Mouse (Mus musculus): ENCODE measurements at regions not wholly inside any gene's neighbourhood (a gene's known extent, or its start where the extent isn't known, plus 50 kb on each side); places are given as distances from the start of the nearest gene placed in this dataset.
"Not testable (repeated sequence)": the region's sequence is repeated elsewhere in the genome, so short reads cannot be mapped to it uniquely, and the experiment has no call there.

GRCm38 (mm10) chr8:51181626-51182025 lies 2329.9 kb upstream of the Aga start:
- H3K4me1 ChIP-seq; H3K27ac ChIP-seq; H3K4me3 ChIP-seq; ATAC-seq (replicated peaks); H3K4me2 ChIP-seq; H3K9me3 ChIP-seq; H3K27me3 ChIP-seq (replicated peaks); H3K36me3 ChIP-seq (replicated peaks); H3K9ac ChIP-seq: not testable (repeated sequence)
- 90% methylated on average over 3 of the region's 3 CpGs for WGBS

GRCm38 (mm10) chr8:51170123-51170522 lies 2326.4 kb upstream of the Tenm3 start:
- H3K4me1 ChIP-seq: no peaks in the 10 kb centered on the region
- 93% methylated on average over 1 of the region's 1 CpGs for WGBS
- H3K4me2 ChIP-seq: no peak overlapping the region
- H3K36me3 ChIP-seq (replicated peaks): no peaks in the 10 kb centered on the region
- no peak for ATAC-seq (replicated peaks)
- no peaks in the 10 kb centered on the region for H3K9me3 ChIP-seq
- no peak overlapping the region for H3K9ac ChIP-seq
- H3K27ac ChIP-seq: no peak overlapping the region
- H3K27me3 ChIP-seq (replicated peaks): no peaks in the 10 kb centered on the region
- H3K4me3 ChIP-seq: no peak overlapping the region

- 24% methylated on average over 1 of the region's 1 CpGs for WGBS
- H3K9ac ChIP-seq: no peak overlapping the region
Observed at GRCm38 (mm10) chr8:51145315-51145714, 2301.6 kb upstream of the Tenm3 start.

GRCm38 (mm10) chr8:51125436-51125835 lies 2281.7 kb upstream of the Tenm3 start:
- ATAC-seq (replicated peaks); H3K4me1 ChIP-seq; H3K9ac ChIP-seq; H3K9me3 ChIP-seq; H3K27me3 ChIP-seq (replicated peaks); H3K4me3 ChIP-seq; H3K36me3 ChIP-seq (replicated peaks); H3K4me2 ChIP-seq; H3K27ac ChIP-seq: not testable (repeated sequence)
- 47% methylated on average over 1 of the region's 1 CpGs for WGBS

More at GRCm38 (mm10) chr8:51145315-51145714, 2301.6 kb upstream of the Tenm3 start:
- H3K9me3 ChIP-seq: no peaks in the 10 kb centered on the region
- no peaks in the 10 kb centered on the region for H3K27me3 ChIP-seq (replicated peaks)
- ATAC-seq (replicated peaks): 0 out of 2 replicates have a peak, but pooled peaks have one; percentile 37
- no peaks in the 10 kb centered on the region for H3K4me1 ChIP-seq
- H3K27ac ChIP-seq: no peak overlapping the region
- no peak overlapping the region for H3K4me2 ChIP-seq
- H3K36me3 ChIP-seq (replicated peaks): no peaks in the 10 kb centered on the region
- H3K4me3 ChIP-seq: no peak overlapping the region

Measured in midbrain, embryonic 15.5 days (tissue).